Mouse (Mus musculus): ENCODE data around the gene Teddm3. TPM values are rescaled to one million over a fixed set of nuclear protein-coding genes. Genes with fewer than 3 reads are reported as not detected.
"Not testable (repeated sequence)": the region's sequence is repeated elsewhere in the genome, so short reads cannot be mapped to it uniquely, and the experiment has no call there.

Gene Teddm3
- polyA plus RNA-seq, 1 experiment from 2014 or later: not detected

DNA sequence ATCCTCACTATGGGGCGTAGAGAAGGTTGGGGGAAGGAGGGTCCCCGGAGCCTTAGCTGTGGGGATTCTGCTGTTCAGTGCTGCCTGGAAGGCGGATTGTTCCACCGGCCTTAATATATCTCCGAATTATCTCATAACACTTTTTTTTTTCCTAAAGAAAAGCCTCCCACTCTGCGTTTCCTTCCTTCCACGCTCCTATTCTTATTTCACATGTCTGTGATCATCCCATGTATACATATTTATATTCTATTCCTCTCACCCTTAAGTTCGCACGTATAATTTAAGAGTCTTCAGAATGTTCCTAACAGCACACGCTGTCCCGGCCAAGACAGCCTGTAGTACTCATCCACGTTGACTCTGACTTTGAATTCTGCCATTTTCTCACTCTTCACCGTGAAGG, 14.9 kb upstream of the Teddm3 start:
- ATAC-seq (replicated peaks; ENCODE audit: insufficient number of reproducible peaks, low FRiP score, low TSS enrichment, low read depth): no peak
- no peak overlapping the region for H3K4me3 ChIP-seq (ENCODE audit: low read depth, low read length)
- H3K4me2 ChIP-seq (ENCODE audit: low read depth, low read length): no peak overlapping the region
- no peaks in the 10 kb centered on the region for H3K36me3 ChIP-seq (replicated peaks; ENCODE audit: control insufficient read depth, insufficient read depth, low read depth, low read length)
- DNase-seq (ENCODE audit: low spot score): no peak
- no peaks in the 10 kb centered on the region for H3K27me3 ChIP-seq (ENCODE audit: control insufficient read depth, insufficient read depth, low read length)
- no peaks in the 10 kb centered on the region for H3K4me1 ChIP-seq (ENCODE audit: control insufficient read depth, insufficient read depth, low read length)
- no peak overlapping the region for H3K9ac ChIP-seq (replicated peaks; ENCODE audit: low read length)
- H3K9me3 ChIP-seq (replicated peaks; ENCODE audit: control insufficient read depth, low read length): no peaks in the 10 kb centered on the region; the same call in 1 of the 2 replicates
- 90% methylated on average over 13 of the region's 13 CpGs for WGBS
- H3K27ac ChIP-seq (replicated peaks; ENCODE audit: low read depth, low read length): no peak overlapping the region

DNA sequence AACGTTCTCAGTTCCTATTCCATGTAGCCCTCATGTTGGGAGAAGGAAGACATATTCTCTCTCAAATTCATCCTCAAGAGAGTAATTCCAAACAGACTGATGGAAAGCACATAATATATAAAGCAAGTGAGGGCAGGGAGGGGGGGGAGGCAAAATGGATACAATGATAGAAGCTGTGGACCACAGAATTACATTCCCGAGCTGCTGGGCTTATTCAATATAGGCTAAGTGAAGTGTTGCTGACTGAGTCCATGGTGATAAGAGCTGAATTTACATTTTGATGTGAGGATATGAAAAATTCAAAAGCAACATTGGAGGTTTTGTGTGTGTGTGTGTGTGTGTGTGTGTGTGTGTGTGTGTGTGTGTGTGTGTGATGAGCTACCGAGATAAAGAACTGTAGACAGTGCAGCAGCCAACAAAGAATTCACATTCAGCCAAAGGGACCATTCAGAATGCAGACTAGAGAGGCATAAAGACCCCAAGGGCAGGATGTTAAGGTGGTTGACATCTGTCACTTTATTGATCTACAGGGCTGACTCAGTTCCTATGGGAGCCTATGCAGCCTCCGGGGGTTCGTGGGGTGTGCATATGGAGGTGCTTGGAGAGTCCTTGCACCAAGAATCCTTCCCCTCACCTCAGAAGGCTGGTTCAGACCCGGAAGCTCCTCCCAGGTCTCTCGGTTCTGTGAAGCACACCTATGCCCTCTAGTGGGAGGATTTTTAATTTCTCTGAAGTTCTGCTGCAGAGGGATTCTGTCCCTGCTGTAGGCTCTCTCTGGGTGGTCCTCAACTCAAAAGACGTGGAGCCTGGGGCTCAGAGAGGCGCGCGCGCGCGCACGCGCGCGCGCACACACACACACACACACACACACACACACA, 11.8 kb upstream of the Teddm3 start:
- peak; percentile 72; the same call in 1 of the 2 replicates for ATAC-seq (replicated peaks; ENCODE audit: insufficient number of reproducible peaks, low FRiP score, low TSS enrichment, low read depth)
- H3K9me3 ChIP-seq (replicated peaks; ENCODE audit: control insufficient read depth, low read length); DNase-seq (ENCODE audit: low spot score); H3K36me3 ChIP-seq (replicated peaks; ENCODE audit: control insufficient read depth, insufficient read depth, low read depth, low read length); H3K9ac ChIP-seq (replicated peaks; ENCODE audit: low read length); H3K4me3 ChIP-seq (ENCODE audit: low read depth, low read length); H3K4me1 ChIP-seq (ENCODE audit: control insufficient read depth, insufficient read depth, low read length); H3K4me2 ChIP-seq (ENCODE audit: low read depth, low read length); H3K27me3 ChIP-seq (ENCODE audit: control insufficient read depth, insufficient read depth, low read length); H3K27ac ChIP-seq (replicated peaks; ENCODE audit: low read depth, low read length): not testable (repeated sequence)
- WGBS: 16% methylated on average over 17 of the region's 19 CpGs

DNA sequence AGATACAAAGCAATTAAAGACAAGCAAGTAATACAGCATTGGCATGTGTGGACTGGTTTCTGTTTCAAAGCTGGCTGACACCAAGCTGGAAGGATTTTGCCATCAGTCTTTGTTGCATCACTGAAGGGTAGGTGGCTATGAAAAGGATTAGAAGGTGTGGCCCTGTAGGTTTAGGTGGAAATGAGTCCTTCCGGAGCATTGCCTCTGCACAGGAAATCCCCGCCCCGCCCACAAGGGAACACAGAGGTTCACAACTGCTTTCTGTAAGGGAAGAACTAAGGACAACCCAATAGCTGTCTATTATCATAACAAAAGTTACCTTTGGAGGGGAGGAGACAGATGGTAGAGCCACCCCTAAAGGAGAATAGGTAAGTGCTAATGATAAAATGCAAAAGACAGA, 9.6 kb upstream of the Teddm3 start:
- H3K4me2 ChIP-seq (ENCODE audit: low read depth, low read length); ATAC-seq (replicated peaks; ENCODE audit: insufficient number of reproducible peaks, low FRiP score, low TSS enrichment, low read depth): not testable (repeated sequence)
- 88% methylated on average over 3 of the region's 3 CpGs for WGBS

DNA sequence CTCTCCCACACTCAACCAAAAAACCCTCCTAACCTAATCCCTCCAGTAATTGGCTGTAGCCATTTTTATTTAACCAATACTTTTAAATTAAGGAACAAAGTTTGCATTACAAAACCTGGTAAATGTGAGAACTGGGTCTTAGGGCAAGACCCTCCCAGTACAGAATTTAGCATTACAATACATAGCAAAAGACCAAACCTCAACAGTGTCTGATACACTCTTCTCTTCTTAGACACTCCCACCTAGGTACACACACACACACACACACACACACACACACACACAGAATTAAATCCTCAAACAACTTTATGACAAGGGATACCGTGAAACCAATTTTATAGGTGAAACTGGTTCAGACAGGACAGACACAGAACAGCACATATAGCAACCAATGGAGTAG, 5.4 kb upstream of the Teddm3 start:
- H3K27ac ChIP-seq (replicated peaks; ENCODE audit: low read depth, low read length); H3K9me3 ChIP-seq (replicated peaks; ENCODE audit: control insufficient read depth, low read length): not testable (repeated sequence)
- WGBS: 77% methylated on average over 1 of the region's 1 CpGs

More for the DNA sequence above, 9.6 kb upstream of the Teddm3 start:
- not testable (repeated sequence) for H3K27me3 ChIP-seq (ENCODE audit: control insufficient read depth, insufficient read depth, low read length); DNase-seq (ENCODE audit: low spot score); H3K4me3 ChIP-seq (ENCODE audit: low read depth, low read length); H3K36me3 ChIP-seq (replicated peaks; ENCODE audit: control insufficient read depth, insufficient read depth, low read depth, low read length); H3K27ac ChIP-seq (replicated peaks; ENCODE audit: low read depth, low read length); H3K9me3 ChIP-seq (replicated peaks; ENCODE audit: control insufficient read depth, low read length); H3K9ac ChIP-seq (replicated peaks; ENCODE audit: low read length); H3K4me1 ChIP-seq (ENCODE audit: control insufficient read depth, insufficient read depth, low read length)

DNA sequence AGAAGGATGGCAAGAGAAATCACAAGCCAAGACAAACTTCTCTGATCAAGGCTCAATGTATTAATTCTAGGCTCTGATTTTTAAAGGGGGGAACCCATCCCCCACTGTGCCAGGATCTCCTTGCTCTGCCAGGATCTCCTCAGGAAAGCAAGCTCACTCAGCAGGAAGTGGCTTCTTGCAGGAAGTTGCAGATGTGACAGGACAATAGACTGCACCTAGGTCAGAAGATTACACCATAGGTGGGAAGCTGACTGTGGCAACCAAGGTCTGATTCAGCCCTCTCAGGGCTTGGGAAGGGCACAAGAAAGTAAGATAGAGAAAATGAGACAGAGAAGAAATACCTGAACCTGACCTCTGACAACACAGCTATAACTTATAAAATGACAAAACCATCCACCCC, 2.5 kb upstream of the Teddm3 start:
- H3K4me1 ChIP-seq (ENCODE audit: control insufficient read depth, insufficient read depth, low read length); H3K4me3 ChIP-seq (ENCODE audit: low read depth, low read length); H3K27me3 ChIP-seq (ENCODE audit: control insufficient read depth, insufficient read depth, low read length); H3K9ac ChIP-seq (replicated peaks; ENCODE audit: low read length); H3K27ac ChIP-seq (replicated peaks; ENCODE audit: low read depth, low read length); H3K36me3 ChIP-seq (replicated peaks; ENCODE audit: control insufficient read depth, insufficient read depth, low read depth, low read length); ATAC-seq (replicated peaks; ENCODE audit: insufficient number of reproducible peaks, low FRiP score, low TSS enrichment, low read depth); H3K9me3 ChIP-seq (replicated peaks; ENCODE audit: control insufficient read depth, low read length); DNase-seq (ENCODE audit: low spot score); H3K4me2 ChIP-seq (ENCODE audit: low read depth, low read length): not testable (repeated sequence)

More for the DNA sequence above, 5.4 kb upstream of the Teddm3 start:
- H3K9ac ChIP-seq (replicated peaks; ENCODE audit: low read length); H3K36me3 ChIP-seq (replicated peaks; ENCODE audit: control insufficient read depth, insufficient read depth, low read depth, low read length); ATAC-seq (replicated peaks; ENCODE audit: insufficient number of reproducible peaks, low FRiP score, low TSS enrichment, low read depth); H3K4me1 ChIP-seq (ENCODE audit: control insufficient read depth, insufficient read depth, low read length); DNase-seq (ENCODE audit: low spot score); H3K4me3 ChIP-seq (ENCODE audit: low read depth, low read length); H3K4me2 ChIP-seq (ENCODE audit: low read depth, low read length); H3K27me3 ChIP-seq (ENCODE audit: control insufficient read depth, insufficient read depth, low read length): not testable (repeated sequence)

DNA sequence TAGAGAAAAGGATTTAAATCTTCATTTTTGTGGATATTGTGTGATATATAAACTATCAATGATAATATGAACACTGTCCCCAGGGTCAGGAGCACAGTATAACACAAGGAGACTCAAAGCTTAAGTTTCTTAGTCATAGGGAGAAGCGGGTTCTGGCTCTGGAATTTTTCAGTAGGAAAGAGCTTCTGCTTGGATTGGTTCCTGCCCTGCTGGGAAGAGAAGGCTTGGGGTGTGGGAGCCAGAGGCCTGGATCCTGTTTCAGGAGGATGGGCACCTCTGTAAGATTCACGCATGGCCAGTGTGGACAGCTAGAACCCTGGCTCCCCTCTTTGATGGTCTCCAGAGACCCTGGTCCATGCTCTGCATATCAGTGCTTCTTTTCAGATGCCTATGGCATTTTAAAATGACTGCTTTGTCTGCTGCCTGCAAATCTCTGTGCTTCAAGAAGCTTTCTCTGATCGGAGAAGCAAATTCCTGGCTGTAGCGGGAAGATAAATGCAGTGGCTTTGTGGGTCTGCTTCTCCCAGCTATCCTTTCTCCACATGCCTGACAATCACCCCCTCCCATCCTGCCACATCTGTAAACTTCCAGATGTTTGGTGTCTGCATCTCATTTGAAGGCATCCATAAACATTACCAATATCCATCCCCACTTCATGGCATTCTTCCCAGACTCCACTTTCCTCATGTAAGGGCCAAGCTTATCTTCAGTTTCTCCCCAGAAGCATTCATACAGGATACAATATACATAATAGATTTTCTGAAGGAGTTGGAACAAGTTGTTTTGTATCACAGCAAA, 2.0 kb downstream of the Teddm3 start:
- Histone ChIP-seq H3K4me1 (ENCODE audit: control insufficient read depth, insufficient read depth, low read length) (no peaks in the 10 kb centered on the region), H3K4me2 (ENCODE audit: low read depth, low read length) (no peak overlapping the region), H3K4me3 (ENCODE audit: low read depth, low read length) (no peak overlapping the region), H3K27ac (replicated peaks; ENCODE audit: low read depth, low read length) (no peak overlapping the region), H3K9me3 (replicated peaks; ENCODE audit: control insufficient read depth, low read length) (no peaks in the 10 kb centered on the region), H3K36me3 (replicated peaks; ENCODE audit: control insufficient read depth, insufficient read depth, low read depth, low read length) (no peaks in the 10 kb centered on the region), H3K9ac (replicated peaks; ENCODE audit: low read length) (no peak overlapping the region), H3K27me3 (ENCODE audit: control insufficient read depth, insufficient read depth, low read length) (no peaks in the 10 kb centered on the region)
- DNase-seq (ENCODE audit: low spot score) (no peak), ATAC-seq (replicated peaks; ENCODE audit: insufficient number of reproducible peaks, low FRiP score, low TSS enrichment, low read depth) (no peak)
- 60% methylated on average over 4 of the region's 4 CpGs for WGBS

DNA sequence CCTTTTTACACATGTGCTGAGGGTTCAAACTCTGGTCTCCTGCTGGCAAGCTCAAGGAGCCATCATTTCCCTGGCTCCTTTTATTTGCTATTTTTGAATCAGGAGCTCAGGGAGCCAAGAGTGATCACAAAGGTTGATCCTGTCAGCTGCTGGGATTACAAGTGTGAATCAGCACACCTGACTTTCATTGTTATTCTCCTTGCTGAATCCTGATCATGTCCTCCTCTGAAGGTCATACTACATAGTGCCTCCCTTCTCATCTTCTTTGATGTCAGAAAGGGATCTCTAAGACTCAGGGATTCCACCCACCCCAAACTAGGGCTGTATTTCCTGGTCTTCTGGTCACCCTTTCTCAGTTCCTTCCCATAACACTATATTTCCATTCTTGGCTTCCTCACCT, 3.9 kb downstream of the Teddm3 start:
- no peak overlapping the region for H3K9ac ChIP-seq (replicated peaks; ENCODE audit: low read length)
- H3K9me3 ChIP-seq (replicated peaks; ENCODE audit: control insufficient read depth, low read length): no peaks in the 10 kb centered on the region
- no peak overlapping the region for H3K4me2 ChIP-seq (ENCODE audit: low read depth, low read length)
- no peaks in the 10 kb centered on the region for H3K36me3 ChIP-seq (replicated peaks; ENCODE audit: control insufficient read depth, insufficient read depth, low read depth, low read length)
- H3K4me3 ChIP-seq (ENCODE audit: low read depth, low read length): no peak overlapping the region
- DNase-seq (ENCODE audit: low spot score): no peak
- no peak for ATAC-seq (replicated peaks; ENCODE audit: insufficient number of reproducible peaks, low FRiP score, low TSS enrichment, low read depth)
- H3K27me3 ChIP-seq (ENCODE audit: control insufficient read depth, insufficient read depth, low read length): no peaks in the 10 kb centered on the region
- H3K4me1 ChIP-seq (ENCODE audit: control insufficient read depth, insufficient read depth, low read length): no peaks in the 10 kb centered on the region
- no peak overlapping the region for H3K27ac ChIP-seq (replicated peaks; ENCODE audit: low read depth, low read length)

DNA sequence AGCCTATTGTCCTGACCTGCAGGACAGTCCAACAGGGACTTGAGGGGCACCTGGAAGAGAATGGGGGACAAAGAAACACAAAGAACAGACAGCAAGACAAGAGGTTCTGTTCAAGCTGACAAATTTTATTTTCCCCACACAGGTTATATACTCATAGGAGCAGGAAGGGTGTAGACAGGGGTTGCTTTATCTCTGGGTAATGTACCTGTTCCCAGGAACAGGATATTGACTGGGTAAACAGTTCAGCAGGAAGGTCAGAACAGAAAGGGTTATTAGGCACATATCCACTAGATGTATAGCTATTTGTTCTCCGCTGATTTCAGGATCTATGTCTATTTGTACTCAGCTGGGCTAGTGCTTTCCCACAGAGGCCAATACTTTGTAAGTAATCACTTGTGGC, 5.3 kb downstream of the Teddm3 start:
- ATAC-seq (replicated peaks; ENCODE audit: insufficient number of reproducible peaks, low FRiP score, low TSS enrichment, low read depth): not testable (repeated sequence)
- WGBS: 94% methylated on average over 1 of the region's 1 CpGs

More for the DNA sequence above, 5.3 kb downstream of the Teddm3 start:
- not testable (repeated sequence) for DNase-seq (ENCODE audit: low spot score); H3K36me3 ChIP-seq (replicated peaks; ENCODE audit: control insufficient read depth, insufficient read depth, low read depth, low read length); H3K4me3 ChIP-seq (ENCODE audit: low read depth, low read length); H3K27ac ChIP-seq (replicated peaks; ENCODE audit: low read depth, low read length); H3K4me2 ChIP-seq (ENCODE audit: low read depth, low read length); H3K27me3 ChIP-seq (ENCODE audit: control insufficient read depth, insufficient read depth, low read length); H3K9ac ChIP-seq (replicated peaks; ENCODE audit: low read length); H3K9me3 ChIP-seq (replicated peaks; ENCODE audit: control insufficient read depth, low read length); H3K4me1 ChIP-seq (ENCODE audit: control insufficient read depth, insufficient read depth, low read length)

All from embryonic facial prominence, embryonic 11.5 days (tissue).